Mouse (Mus musculus): ENCODE measurements around the gene Eml1. TPM values are rescaled to one million over a fixed set of nuclear protein-coding genes. Genes with fewer than 3 reads are reported as not detected.

Gene Eml1
- total RNA-seq, 2 experiments from 2014 or later = 93.3 to 99.0 TPM

Other genes starting within 250 kb of the Eml1 start
- gene Setd3, start 191.6 kb upstream of the Eml1 start, total RNA-seq (2021) = 100 to 1,000 TPM; 122 to 123 TPM
- gene Ccnk, start 191.4 kb upstream of the Eml1 start, total RNA-seq (2021) = 10 to 100 TPM; 39.0 to 40.2 TPM
- 10 to 100 TPM; 60.2 to 64.1 TPM for gene Ccdc85c, start 95.5 kb upstream of the Eml1 start, total RNA-seq (2021)
- 1 to 10 TPM; 6.3 to 6.6 TPM for gene Hhipl1, start 64.7 kb upstream of the Eml1 start, total RNA-seq (2021)
- gene Cyp46a1, start 36.6 kb upstream of the Eml1 start, total RNA-seq (2021) = 10 to 100 TPM; 65.7 to 78.6 TPM
- 100 to 1,000 TPM; 585 to 625 TPM for gene Evl, start 183.8 kb downstream of the Eml1 start, total RNA-seq (2021)